Mouse (Mus musculus) adrenal gland, adult (tissue): ENCODE results near the gene A730009L09Rik.

ENCODE experiments used
- DNase-seq, 2 experiments: peaks; one replicate each; pipeline ENCODE4 v3.0.0; 2022 to 2023; ENCODE audit warnings: low spot score in 1 of 2; ENCODE audit not compliant: inconsistent age in 2 of 2

A730009L09Rik gene

GRCm38 (mm10) chr16:84559569-84560278 lies 44.8 kb downstream of the A730009L09Rik start:
- peak in 1 of 2 experiments; percentile 35 for DNase-seq

- DNase-seq = no peak
These were observed 45.3 kb downstream of the A730009L09Rik start for GRCm38 (mm10) chr16:84560279-84560602.
